Mouse (Mus musculus): ENCODE measurements around the gene Zfp512. TPM values are rescaled to one million over a fixed set of nuclear protein-coding genes. Genes with fewer than 3 reads are reported as not detected.
"Not testable (repeated sequence)": the region's sequence is repeated elsewhere in the genome, so short reads cannot be mapped to it uniquely, and the experiment has no call there.

The Zfp512 gene
- polyA plus RNA-seq, 1 experiment from 2014 or later, result 26.5 TPM

GRCm38 (mm10) chr5:31494513-31495297 lies 42.5 kb downstream of the Zfp512 start, which contains the start of gene Gpn1:
TSS of gene Gpn1 (plus strand) at chr5:31494741.
- H3K36me3 ChIP-seq (ENCODE audit: insufficient read depth, low read length), result peaks cover 16% of the 10 kb centered on the region; the same call in 1 of the 2 replicates
- H3K4me3 ChIP-seq (replicated peaks; ENCODE audit: low read depth, low read length), result peak within 1 kb of the TSS; percentile 68
- WGBS, result under 1% methylated on average over 49 of the region's 49 CpGs
- H3K4me2 ChIP-seq (ENCODE audit: low read length), result peak within 1 kb of the TSS; percentile 67
- H3K9ac ChIP-seq (ENCODE audit: low read depth, low read length), result peak within 1 kb of the TSS; percentile 65
- ATAC-seq (replicated peaks; ENCODE audit: low FRiP score, low read depth) (peak; percentile 100), DNase-seq (ENCODE audit: low spot score) (peak; percentile 97)
- H3K9me3 ChIP-seq (replicated peaks; ENCODE audit: low read length), result no peaks in the 10 kb centered on the region
- no peak for TF ChIP-seq CTCF (IDR thresholded peaks at IDR 0.05; ENCODE audit: low read depth)
- no peaks in the 10 kb centered on the region for H3K27me3 ChIP-seq (ENCODE audit: insufficient read depth, low read length)
- no peak within 1 kb of the TSS for H3K27ac ChIP-seq
- 0 out of 2 replicates have a peak, but pooled peaks cover 2% of the 10 kb centered on the region for H3K4me1 ChIP-seq (replicated peaks; ENCODE audit: insufficient read depth, low read length)

- Histone ChIP-seq H3K4me1 (replicated peaks; ENCODE audit: insufficient read depth, low read length) (no peaks in the 10 kb centered on the region), H3K4me2 (ENCODE audit: low read length) (no peak overlapping the region), H3K27ac (no peak overlapping the region), H3K36me3 (ENCODE audit: insufficient read depth, low read length) (peaks cover 70% of the 10 kb centered on the region), H3K27me3 (ENCODE audit: insufficient read depth, low read length) (no peaks in the 10 kb centered on the region), H3K9me3 (replicated peaks; ENCODE audit: low read length) (no peaks in the 10 kb centered on the region), H3K4me3 (replicated peaks; ENCODE audit: low read depth, low read length) (no peak overlapping the region), H3K9ac (ENCODE audit: low read depth, low read length) (no peak overlapping the region)
- WGBS, result 84% methylated on average over 10 of the region's 10 CpGs
- DNase-seq (ENCODE audit: low spot score) (no peak), ATAC-seq (replicated peaks; ENCODE audit: low FRiP score, low read depth) (no peak)
- no peak for TF ChIP-seq CTCF (IDR thresholded peaks at IDR 0.05; ENCODE audit: low read depth)
Observed at GRCm38 (mm10) chr5:31504843-31505242, 52.6 kb downstream of the Zfp512 start.

GRCm38 (mm10) chr5:31512481-31512880 lies 60.2 kb downstream of the Zfp512 start:
- H3K27ac ChIP-seq, result no peak overlapping the region
- ATAC-seq (replicated peaks; ENCODE audit: low FRiP score, low read depth) (no peak), DNase-seq (ENCODE audit: low spot score) (no peak)
- H3K9me3 ChIP-seq (replicated peaks; ENCODE audit: low read length), result no peaks in the 10 kb centered on the region
- no peak for TF ChIP-seq CTCF (IDR thresholded peaks at IDR 0.05; ENCODE audit: low read depth)
- 92% methylated on average over 1 of the region's 1 CpGs for WGBS
- no peak overlapping the region for H3K4me2 ChIP-seq (ENCODE audit: low read length)
- no peaks in the 10 kb centered on the region for H3K4me1 ChIP-seq (replicated peaks; ENCODE audit: insufficient read depth, low read length)
- no peak overlapping the region for H3K4me3 ChIP-seq (replicated peaks; ENCODE audit: low read depth, low read length)
- H3K27me3 ChIP-seq (ENCODE audit: insufficient read depth, low read length), result no peaks in the 10 kb centered on the region
- H3K36me3 ChIP-seq (ENCODE audit: insufficient read depth, low read length), result peaks cover 48% of the 10 kb centered on the region; the same call in 1 of the 2 replicates
- no peak overlapping the region for H3K9ac ChIP-seq (ENCODE audit: low read depth, low read length)

GRCm38 (mm10) chr5:31520556-31520955 lies 68.3 kb downstream of the Zfp512 start:
- Histone ChIP-seq H3K27me3 (ENCODE audit: insufficient read depth, low read length) (no peaks in the 10 kb centered on the region), H3K4me1 (replicated peaks; ENCODE audit: insufficient read depth, low read length) (0 out of 2 replicates have a peak, but pooled peaks cover under 1% of the 10 kb centered on the region), H3K9me3 (replicated peaks; ENCODE audit: low read length) (no peaks in the 10 kb centered on the region), H3K36me3 (ENCODE audit: insufficient read depth, low read length) (peaks cover 43% of the 10 kb centered on the region), H3K4me3 (replicated peaks; ENCODE audit: low read depth, low read length) (no peak overlapping the region), H3K9ac (ENCODE audit: low read depth, low read length) (no peak overlapping the region), H3K4me2 (ENCODE audit: low read length) (no peak overlapping the region), H3K27ac (no peak overlapping the region)
- WGBS, result 90% methylated on average over 6 of the region's 6 CpGs
- DNase-seq (ENCODE audit: low spot score) (no peak), ATAC-seq (replicated peaks; ENCODE audit: low FRiP score, low read depth) (no peak)
- TF ChIP-seq CTCF (IDR thresholded peaks at IDR 0.05; ENCODE audit: low read depth), result no peak

GRCm38 (mm10) chr5:31526354-31527116 lies 74.3 kb downstream of the Zfp512 start, which contains the start of gene Slc4a1ap:
TSS of gene Slc4a1ap (plus strand) at chr5:31526995.
- under 1% methylated on average over 28 of the region's 28 CpGs for WGBS
- no peak for TF ChIP-seq CTCF (IDR thresholded peaks at IDR 0.05; ENCODE audit: low read depth)
- peak; percentile 89 for ATAC-seq (replicated peaks; ENCODE audit: low FRiP score, low read depth)

GRCm38 (mm10) chr5:31527117-31527680 lies 75.0 kb downstream of the Zfp512 start:
- peaks cover 31% of the 10 kb centered on the region for H3K36me3 ChIP-seq (ENCODE audit: insufficient read depth, low read length)
- no peak for TF ChIP-seq CTCF (IDR thresholded peaks at IDR 0.05; ENCODE audit: low read depth)
- no peaks in the 10 kb centered on the region for H3K27me3 ChIP-seq (ENCODE audit: insufficient read depth, low read length)
- peak overlapping the region; percentile 95 for H3K4me2 ChIP-seq (ENCODE audit: low read length)
- H3K27ac ChIP-seq, result peak overlapping the region; percentile 85
- H3K9me3 ChIP-seq (replicated peaks; ENCODE audit: low read length), result no peaks in the 10 kb centered on the region
- DNase-seq (ENCODE audit: low spot score), result no peak
- peak overlapping the region; percentile 88 for H3K9ac ChIP-seq (ENCODE audit: low read depth, low read length)
- H3K4me1 ChIP-seq (replicated peaks; ENCODE audit: insufficient read depth, low read length), result peaks cover 14% of the 10 kb centered on the region
- H3K4me3 ChIP-seq (replicated peaks; ENCODE audit: low read depth, low read length), result peak overlapping the region; percentile 94
- ATAC-seq (replicated peaks; ENCODE audit: low FRiP score, low read depth), result peak; percentile 40; the same call in 1 of the 2 replicates
- 3% methylated on average over 40 of the region's 40 CpGs for WGBS

More at GRCm38 (mm10) chr5:31526354-31527116, 74.3 kb downstream of the Zfp512 start, which contains the start of gene Slc4a1ap:
- peak within 1 kb of the TSS; percentile 94 for H3K4me3 ChIP-seq (replicated peaks; ENCODE audit: low read depth, low read length)
- peak within 1 kb of the TSS; percentile 88 for H3K9ac ChIP-seq (ENCODE audit: low read depth, low read length)
- peaks cover 14% of the 10 kb centered on the region for H3K4me1 ChIP-seq (replicated peaks; ENCODE audit: insufficient read depth, low read length)
- H3K27me3 ChIP-seq (ENCODE audit: insufficient read depth, low read length), result no peaks in the 10 kb centered on the region
- H3K36me3 ChIP-seq (ENCODE audit: insufficient read depth, low read length), result peaks cover 28% of the 10 kb centered on the region
- peak within 1 kb of the TSS; percentile 95 for H3K4me2 ChIP-seq (ENCODE audit: low read length)
- DNase-seq (ENCODE audit: low spot score), result peak; percentile 91
- H3K27ac ChIP-seq, result peak within 1 kb of the TSS; percentile 85
- H3K9me3 ChIP-seq (replicated peaks; ENCODE audit: low read length), result no peaks in the 10 kb centered on the region

GRCm38 (mm10) chr5:31527707-31528106 lies 75.5 kb downstream of the Zfp512 start, which contains the start of gene Supt7l:
TSS of gene Supt7l (minus strand) at chr5:31527807.
- Histone ChIP-seq H3K4me3 (replicated peaks; ENCODE audit: low read depth, low read length) (peak within 1 kb of the TSS; percentile 94), H3K4me1 (replicated peaks; ENCODE audit: insufficient read depth, low read length) (peaks cover 14% of the 10 kb centered on the region), H3K4me2 (ENCODE audit: low read length) (peak within 1 kb of the TSS; percentile 95), H3K27ac (peak within 1 kb of the TSS; percentile 85), H3K9ac (ENCODE audit: low read depth, low read length) (peak within 1 kb of the TSS; percentile 88), H3K36me3 (ENCODE audit: insufficient read depth, low read length) (peaks cover 31% of the 10 kb centered on the region)
- H3K27me3 ChIP-seq (ENCODE audit: insufficient read depth, low read length); H3K9me3 ChIP-seq (replicated peaks; ENCODE audit: low read length); ATAC-seq (replicated peaks; ENCODE audit: low FRiP score, low read depth); DNase-seq (ENCODE audit: low spot score): not testable (repeated sequence)
- 75% methylated on average over 11 of the region's 11 CpGs for whole genome bisulfite sequencing
